Mouse (Mus musculus) hindbrain, embryonic 16.5 days (tissue): ENCODE data around the gene Tenm2. TPM values are rescaled to one million over a fixed set of nuclear protein-coding genes. Genes with fewer than 3 reads are reported as not detected.
A peak's percentile ranks its signal among the peaks of the same experiment; 100 is the strongest.

ENCODE experiments used
- ATAC-seq: fragments of 200-750 bp; cut with Nextera tagmentation; 2 replicates; pipeline ENCODE4 v1.8.0; 2017; ENCODE audit warnings: moderate TSS enrichment, moderate library complexity
- H3K27ac ChIP-seq: fragments of 300-500 bp; sonication (generic); 2 replicates; pipeline ENCODE4 v1.5.1; 2014; ENCODE audit warnings: low read depth, mild to moderate bottlenecking, control low read depth, low read length, moderate library complexity
- H3K27me3 ChIP-seq: fragments of 300-500 bp; sonication (generic); replicated peaks from 2 replicates; pipeline ENCODE4 v1.6.1; 2014; ENCODE audit warnings: low read length; ENCODE audit not compliant: control insufficient read depth, insufficient read depth
- H3K36me3 ChIP-seq: fragments of 300-500 bp; sonication (generic); 2 replicates; pipeline ENCODE4 v1.6.1; 2014; ENCODE audit warnings: mild to moderate bottlenecking, low read length, moderate library complexity, mixed read lengths; ENCODE audit not compliant: control insufficient read depth, insufficient read depth
- H3K4me1 ChIP-seq: fragments of 300-500 bp; sonication (generic); 2 replicates; pipeline ENCODE4 v1.6.1; 2014; ENCODE audit warnings: low read depth, low read length; ENCODE audit not compliant: control insufficient read depth, insufficient read depth
- H3K4me2 ChIP-seq: fragments of 300-500 bp; sonication (generic); 2 replicates; pipeline ENCODE4 v1.6.1; 2014; ENCODE audit warnings: mild to moderate bottlenecking, low read length, control low read depth, moderate library complexity
- H3K4me3 ChIP-seq: fragments of 300-500 bp; sonication (generic); 2 replicates; pipeline ENCODE4 v1.5.1; 2014; ENCODE audit warnings: mild to moderate bottlenecking, low read length, control low read depth, moderate library complexity
- H3K9ac ChIP-seq: fragments of 300-500 bp; sonication (generic); 2 replicates; pipeline ENCODE4 v1.6.1; 2014; ENCODE audit warnings: low read depth, mild to moderate bottlenecking, control low read depth, low read length, moderate library complexity
- H3K9me3 ChIP-seq: fragments of 300-500 bp; sonication (generic); 2 replicates; pipeline ENCODE4 v1.6.1; 2014; ENCODE audit warnings: mild to moderate bottlenecking, low read length, moderate library complexity; ENCODE audit not compliant: control insufficient read depth
- WGBS: fragments of 180-500 bp; shearing (Covaris S2); extraction: QIAGEN DNeasy Blood & Tissue Kit; methylation state at CpG from one replicate; pipeline ENCODE4 v1.1.7; 2014; 5-methylcytosine and 5-hydroxymethylcytosine counted together
- polyA plus RNA-seq: library from polyadenylated mRNA; unstranded; fragments of >200 nt; fragmentation: Nextera tagmentation; extraction: Ambion mirVana; gene quantifications from 2 replicates; pipeline ENCODE4 v1.2.1, GENCODE M21; 2015

Gene Tenm2
- polyA plus RNA-seq, 1 experiment from 2014 or later = 33.2 TPM

- Histone ChIP-seq H3K9me3 (no peaks in the 10 kb centered on the region), H3K9ac (no peak overlapping the region), H3K36me3 (no peaks in the 10 kb centered on the region), H3K4me2 (no peak overlapping the region), H3K27ac (no peak overlapping the region), H3K4me3 (no peak overlapping the region), H3K27me3 (no peaks in the 10 kb centered on the region), H3K4me1 (0 out of 2 replicates have a peak, but pooled peaks cover 3% of the 10 kb centered on the region)
- 0 out of 2 replicates have a peak, but pooled peaks have one; percentile 34 for ATAC-seq
- WGBS = 49% methylated on average over 1 of the region's 1 CpGs
Observed at GRCm38 (mm10) chr11:36350264-36350663, 885.5 kb downstream of the Tenm2 start.

GRCm38 (mm10) chr11:36349856-36350255 is 885.9 kb downstream of the Tenm2 start:
- WGBS = 56% methylated on average over 2 of the region's 2 CpGs
- no peak overlapping the region for H3K9ac ChIP-seq
- H3K27me3 ChIP-seq = no peaks in the 10 kb centered on the region
- H3K4me2 ChIP-seq = no peak overlapping the region
- H3K4me3 ChIP-seq = no peak overlapping the region
- no peaks in the 10 kb centered on the region for H3K9me3 ChIP-seq
- H3K36me3 ChIP-seq = no peaks in the 10 kb centered on the region
- no peak overlapping the region for H3K27ac ChIP-seq
- H3K4me1 ChIP-seq = 0 out of 2 replicates have a peak, but pooled peaks cover 3% of the 10 kb centered on the region
- 0 out of 2 replicates have a peak, but pooled peaks have one; percentile 24 for ATAC-seq

- Histone ChIP-seq H3K4me2 (no peak overlapping the region), H3K36me3 (no peaks in the 10 kb centered on the region), H3K27me3 (no peaks in the 10 kb centered on the region), H3K9ac (no peak overlapping the region), H3K27ac (no peak overlapping the region), H3K4me3 (no peak overlapping the region), H3K9me3 (no peaks in the 10 kb centered on the region), H3K4me1 (no peaks in the 10 kb centered on the region)
- ATAC-seq = no peak
- 89% methylated on average over 3 of the region's 3 CpGs for WGBS
Observed at GRCm38 (mm10) chr11:36341799-36342198, 894.0 kb downstream of the Tenm2 start.

- peaks cover 9% of the 10 kb centered on the region for H3K4me1 ChIP-seq
- H3K27ac ChIP-seq = no peak overlapping the region
- no peaks in the 10 kb centered on the region for H3K27me3 ChIP-seq
- no peak for ATAC-seq
- WGBS = 75% methylated on average over 4 of the region's 4 CpGs
- no peak overlapping the region for H3K4me3 ChIP-seq
- no peak overlapping the region for H3K4me2 ChIP-seq
- H3K9ac ChIP-seq = no peak overlapping the region
- no peaks in the 10 kb centered on the region for H3K36me3 ChIP-seq
- H3K9me3 ChIP-seq = no peaks in the 10 kb centered on the region
Observed at GRCm38 (mm10) chr11:36338424-36338823, 897.3 kb downstream of the Tenm2 start.

- H3K4me3 ChIP-seq = no peak overlapping the region
- H3K27me3 ChIP-seq = no peaks in the 10 kb centered on the region
- peaks cover 13% of the 10 kb centered on the region for H3K4me1 ChIP-seq
- WGBS = 87% methylated on average over 6 of the region's 6 CpGs
- no peaks in the 10 kb centered on the region for H3K36me3 ChIP-seq
- no peak overlapping the region for H3K4me2 ChIP-seq
- H3K9me3 ChIP-seq = no peaks in the 10 kb centered on the region
- H3K27ac ChIP-seq = no peak overlapping the region
- ATAC-seq = no peak
- no peak overlapping the region for H3K9ac ChIP-seq
Observed at GRCm38 (mm10) chr11:36337063-36337462, 898.7 kb downstream of the Tenm2 start.

- Histone ChIP-seq H3K27ac (no peak overlapping the region), H3K4me2 (no peak overlapping the region), H3K9me3 (no peaks in the 10 kb centered on the region), H3K4me1 (peaks cover 13% of the 10 kb centered on the region), H3K27me3 (no peaks in the 10 kb centered on the region), H3K4me3 (no peak overlapping the region), H3K9ac (no peak overlapping the region), H3K36me3 (no peaks in the 10 kb centered on the region)
- no peak for ATAC-seq
- 64% methylated on average over 5 of the region's 5 CpGs for WGBS
Observed at GRCm38 (mm10) chr11:36335147-36335546, 900.6 kb downstream of the Tenm2 start.

- no peak overlapping the region for H3K4me3 ChIP-seq
- H3K4me2 ChIP-seq = no peak overlapping the region; the same call in 1 of the 2 replicates
- peak; percentile 60 for ATAC-seq
- H3K4me1 ChIP-seq = peaks cover 13% of the 10 kb centered on the region
- H3K9ac ChIP-seq = no peak overlapping the region
- H3K27me3 ChIP-seq = no peaks in the 10 kb centered on the region
- no peaks in the 10 kb centered on the region for H3K36me3 ChIP-seq
- peak overlapping the region; percentile 29; the same call in 1 of the 2 replicates for H3K27ac ChIP-seq
- WGBS = 10% methylated on average over 7 of the region's 7 CpGs
- H3K9me3 ChIP-seq = no peaks in the 10 kb centered on the region
Observed at GRCm38 (mm10) chr11:36334100-36334735, 901.5 kb downstream of the Tenm2 start.

- no peaks in the 10 kb centered on the region for H3K36me3 ChIP-seq
- H3K4me1 ChIP-seq = peaks cover 13% of the 10 kb centered on the region
- no peak overlapping the region for H3K4me2 ChIP-seq
- ATAC-seq = 0 out of 2 replicates have a peak, but pooled peaks have one; percentile 38
- 0 out of 2 replicates have a peak overlapping the region, but pooled peaks have one; percentile 1 for H3K9ac ChIP-seq
- H3K27me3 ChIP-seq = no peaks in the 10 kb centered on the region
- no peaks in the 10 kb centered on the region for H3K9me3 ChIP-seq
- H3K27ac ChIP-seq = no peak overlapping the region
- 49% methylated on average over 12 of the region's 12 CpGs for WGBS
- no peak overlapping the region for H3K4me3 ChIP-seq
Observed at GRCm38 (mm10) chr11:36332222-36332621, 903.5 kb downstream of the Tenm2 start.

- Histone ChIP-seq H3K9ac (no peak overlapping the region), H3K27ac (no peak overlapping the region), H3K4me2 (no peak overlapping the region), H3K36me3 (no peaks in the 10 kb centered on the region), H3K4me3 (no peak overlapping the region), H3K9me3 (no peaks in the 10 kb centered on the region), H3K27me3 (no peaks in the 10 kb centered on the region), H3K4me1 (peaks cover 13% of the 10 kb centered on the region)
- ATAC-seq = no peak
- WGBS = 53% methylated on average over 13 of the region's 13 CpGs
Observed at GRCm38 (mm10) chr11:36331408-36332178, 904.2 kb downstream of the Tenm2 start.
